Mouse (Mus musculus) embryonic facial prominence, embryonic 10.5 days (tissue): ENCODE results near the gene Cacng4. TPM values are rescaled to one million over a fixed set of nuclear protein-coding genes. Genes with fewer than 3 reads are reported as not detected.

Experiments used
- DNase-seq: peaks from one replicate; pipeline ENCODE4 v3.0.0-alpha.2; 2017; ENCODE audit warnings: low spot score
- H3K27ac ChIP-seq: fragments of 300-500 bp; sonication (generic); replicated peaks from 2 replicates; pipeline ENCODE4 v1.5.1; 2016; ENCODE audit warnings: mild to moderate bottlenecking
- H3K27me3 ChIP-seq: fragments of 300-500 bp; sonication (generic); replicated peaks from 2 replicates; pipeline ENCODE4 v1.6.1; 2016; ENCODE audit warnings: low read depth, mild to moderate bottlenecking; ENCODE audit not compliant: poor library complexity, severe bottlenecking
- H3K36me3 ChIP-seq: fragments of 300-500 bp; sonication (generic); replicated peaks from 2 replicates; pipeline ENCODE4 v1.6.1; 2016; ENCODE audit warnings: mild to moderate bottlenecking, moderate library complexity
- H3K4me1 ChIP-seq: fragments of 300-500 bp; sonication (generic); 2 replicates; pipeline ENCODE4 v1.6.1; 2016
- H3K4me3 ChIP-seq: fragments of 300-500 bp; sonication (generic); 2 replicates; pipeline ENCODE4 v1.5.1; 2016; ENCODE audit warnings: mild to moderate bottlenecking, moderate library complexity
- H3K9me3 ChIP-seq: fragments of 300-500 bp; sonication (generic); 2 replicates; pipeline ENCODE4 v1.6.1; 2016; ENCODE audit warnings: mild to moderate bottlenecking
- WGBS: fragments of 180-500 bp; shearing (Covaris S2); methylation state at CpG from one replicate; pipeline ENCODE4 v1.1.7; 2016; 5-methylcytosine and 5-hydroxymethylcytosine counted together
- polyA plus RNA-seq: library from polyadenylated mRNA; unstranded; fragments of >200 nt; fragmentation: Nextera tagmentation; extraction: Ambion mirVana; gene quantifications from 2 replicates; pipeline ENCODE4 v1.2.1, GENCODE M21; 2016

The Cacng4 gene
- polyA plus RNA-seq, 1 experiment from 2014 or later, result 3.4 TPM

DNA sequence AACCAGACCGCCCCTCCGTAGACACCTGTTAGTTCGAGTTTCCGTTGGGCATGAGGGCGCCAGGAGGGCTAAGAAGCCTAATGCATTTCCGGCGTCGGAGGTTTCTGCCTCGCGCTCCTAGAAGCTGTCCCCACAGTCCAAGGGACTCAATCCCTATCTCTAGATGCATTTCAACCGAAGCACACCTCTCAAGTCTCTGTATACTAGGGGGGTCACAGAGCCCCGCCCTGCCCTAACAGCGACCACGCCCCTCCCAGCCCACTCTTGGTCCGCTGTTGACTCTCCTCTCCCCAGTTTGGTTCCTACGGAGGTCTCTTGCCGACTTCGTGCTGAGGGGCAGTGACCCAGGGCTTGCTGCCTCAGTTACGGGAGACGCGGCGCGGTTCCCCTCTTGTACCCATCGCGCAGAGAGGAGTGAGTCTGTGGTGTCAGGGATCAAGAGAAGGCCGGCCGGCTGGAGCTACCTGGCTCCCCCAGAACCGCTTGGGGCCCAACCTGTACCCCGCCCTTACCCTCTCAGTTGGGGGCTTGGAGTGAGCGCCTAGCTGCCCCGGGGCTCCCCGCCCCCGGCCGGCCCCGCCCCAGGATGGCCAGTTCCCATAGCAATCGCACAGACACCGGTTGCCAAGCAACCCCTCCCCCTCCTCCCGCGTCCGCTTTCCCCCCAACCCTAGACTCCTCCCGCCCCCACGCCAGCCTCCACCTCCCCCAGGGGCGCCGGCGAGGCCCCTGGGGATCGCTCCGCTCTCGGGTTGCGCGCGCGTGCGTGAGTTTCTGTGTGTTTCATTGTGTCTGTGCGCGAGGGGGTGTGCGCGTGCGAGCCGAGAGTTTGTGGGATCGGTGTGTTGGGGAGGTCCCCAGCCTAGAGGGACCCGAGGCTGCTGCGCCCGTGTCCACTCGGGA lies 906 bp downstream of the Cacng4 start:
- H3K4me3 ChIP-seq, result peak overlapping the region; percentile 69
- DNase-seq, result peak; percentile 77
- H3K27me3 ChIP-seq, result peaks cover 80% of the 10 kb centered on the region
- H3K4me1 ChIP-seq, result peaks cover 41% of the 10 kb centered on the region
- no peaks in the 10 kb centered on the region for H3K36me3 ChIP-seq
- peak overlapping the region; percentile 83 for H3K27ac ChIP-seq
- H3K9me3 ChIP-seq, result no peaks in the 10 kb centered on the region
- WGBS, result under 1% methylated on average over 64 of the region's 64 CpGs

DNA sequence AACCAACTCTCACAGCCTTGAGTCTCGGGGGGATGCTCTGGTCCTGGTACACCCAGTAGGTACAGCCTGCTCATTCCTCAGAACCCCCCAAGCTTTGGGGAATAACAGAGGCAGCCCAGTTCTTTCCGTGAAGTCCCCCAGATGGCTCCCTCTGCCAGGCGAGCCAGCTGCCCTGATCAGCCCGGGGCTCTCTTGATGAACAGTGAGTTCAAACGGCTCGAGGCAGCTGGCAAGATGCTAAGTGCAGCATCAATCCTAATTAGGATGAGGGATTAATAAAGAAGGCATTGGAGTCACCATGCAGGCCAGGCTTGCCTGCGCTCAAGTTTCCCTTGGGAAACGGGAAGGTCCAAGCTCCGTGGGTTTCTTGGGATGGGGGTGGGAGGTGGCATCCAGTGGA lies 2.2 kb downstream of the Cacng4 start:
- H3K4me1 ChIP-seq, result peaks cover 41% of the 10 kb centered on the region
- 28% methylated on average over 9 of the region's 9 CpGs for WGBS
- no peaks in the 10 kb centered on the region for H3K9me3 ChIP-seq
- H3K27me3 ChIP-seq, result peaks cover 67% of the 10 kb centered on the region
- DNase-seq, result no peak
- H3K4me3 ChIP-seq, result no peak overlapping the region
- no peak overlapping the region for H3K27ac ChIP-seq
- no peaks in the 10 kb centered on the region for H3K36me3 ChIP-seq

DNA sequence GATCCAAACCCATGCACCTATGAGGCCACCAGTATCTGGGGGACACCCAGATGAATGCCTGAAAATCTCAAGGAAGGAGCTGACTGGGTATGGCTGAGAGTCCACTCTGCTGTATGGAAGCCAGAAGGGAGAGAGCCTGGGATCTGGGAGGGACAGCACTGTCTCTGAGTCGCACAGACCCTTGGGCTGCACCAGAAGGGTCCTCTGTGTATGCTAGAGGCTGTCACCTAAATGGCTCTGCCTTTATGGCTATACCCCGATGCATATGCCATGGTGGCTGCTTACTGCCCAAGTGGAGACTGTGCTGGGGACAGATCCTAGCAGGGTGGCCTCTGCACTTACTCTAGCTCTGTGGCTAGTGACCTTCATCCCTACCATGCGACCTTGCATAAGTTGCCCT lies 8.6 kb downstream of the Cacng4 start:
- no peaks in the 10 kb centered on the region for H3K4me1 ChIP-seq
- no peak for DNase-seq
- no peaks in the 10 kb centered on the region for H3K9me3 ChIP-seq
- no peaks in the 10 kb centered on the region for H3K36me3 ChIP-seq
- H3K27me3 ChIP-seq, result peaks cover 6% of the 10 kb centered on the region
- no peak overlapping the region for H3K27ac ChIP-seq
- no peak overlapping the region for H3K4me3 ChIP-seq
- 78% methylated on average over 3 of the region's 3 CpGs for WGBS

DNA sequence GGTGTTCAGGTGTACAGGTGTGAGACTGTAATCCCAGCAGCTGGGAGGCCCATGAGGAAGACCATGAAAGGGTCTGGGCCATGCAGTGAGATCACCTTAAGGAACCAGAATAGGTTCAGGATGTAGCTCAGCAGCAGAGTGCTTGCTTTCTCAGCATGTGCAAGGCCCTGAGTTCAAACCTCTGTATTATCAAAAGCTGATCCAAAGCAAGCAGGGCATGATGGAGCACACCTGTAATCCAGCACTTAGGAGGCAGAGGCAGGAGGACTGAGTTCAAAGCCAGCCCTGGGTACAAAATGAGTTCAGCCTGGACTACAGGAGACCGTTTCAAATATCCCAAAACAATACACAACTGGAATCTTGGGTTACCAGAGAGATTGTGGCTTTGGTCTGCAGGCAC lies 9.1 kb downstream of the Cacng4 start:
- peak; percentile 21 for DNase-seq

DNA sequence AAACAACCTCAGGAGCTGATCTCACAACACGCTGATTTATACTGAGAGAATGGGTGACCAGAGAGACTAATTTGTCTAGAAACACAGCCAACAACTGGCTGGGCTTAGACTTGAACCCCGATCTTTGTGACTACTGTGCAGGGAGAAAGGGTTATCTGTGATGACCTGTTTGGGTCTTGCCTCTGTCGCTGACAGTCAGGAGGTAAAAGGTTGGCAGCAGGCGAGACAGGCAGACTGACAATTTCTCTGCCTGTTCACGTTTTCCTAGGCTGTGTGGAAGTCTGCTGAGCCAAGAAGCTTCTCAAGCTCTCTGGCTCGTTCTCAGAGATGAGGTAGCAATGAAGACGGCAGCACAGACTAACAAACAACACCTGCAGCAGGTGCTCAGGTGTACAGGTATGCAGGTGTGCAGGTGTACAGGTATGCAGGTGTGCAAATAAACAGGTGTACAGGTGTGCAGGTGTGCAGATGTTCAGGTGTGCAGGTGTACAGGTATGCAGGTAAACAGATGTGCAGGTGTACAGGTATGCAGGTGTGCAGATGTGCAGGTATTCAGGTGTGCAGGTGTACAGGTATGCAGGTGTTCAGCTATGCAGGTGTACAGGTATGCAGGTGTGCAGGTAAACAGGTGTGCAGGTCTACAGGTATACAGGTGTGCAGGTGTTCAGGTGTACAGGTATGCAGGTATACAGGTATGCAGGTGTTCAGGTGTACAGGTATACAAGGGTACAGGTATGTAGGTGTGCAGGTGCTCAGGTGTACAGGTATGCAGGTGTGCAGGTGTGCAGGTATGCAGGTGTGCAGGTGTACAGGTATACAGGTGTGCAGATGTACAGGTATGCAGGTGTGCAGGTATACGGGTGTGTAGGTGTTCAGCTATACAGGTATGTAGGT lies 10.2 kb downstream of the Cacng4 start:
- H3K27ac ChIP-seq, result no peak overlapping the region
- no peak overlapping the region for H3K4me3 ChIP-seq
- 91% methylated on average over 8 of the region's 8 CpGs for WGBS
- peaks cover 5% of the 10 kb centered on the region for H3K4me1 ChIP-seq
- no peaks in the 10 kb centered on the region for H3K36me3 ChIP-seq
- no peak for DNase-seq
- H3K27me3 ChIP-seq, result peaks cover 6% of the 10 kb centered on the region
- H3K9me3 ChIP-seq, result no peaks in the 10 kb centered on the region

More for the DNA sequence above, 9.1 kb downstream of the Cacng4 start:
- no peaks in the 10 kb centered on the region for H3K9me3 ChIP-seq
- no peaks in the 10 kb centered on the region for H3K4me1 ChIP-seq
- H3K4me3 ChIP-seq, result no peak overlapping the region
- 0 out of 2 replicates have a peak, but pooled peaks cover 1% of the 10 kb centered on the region for H3K27me3 ChIP-seq
- H3K36me3 ChIP-seq, result no peaks in the 10 kb centered on the region
- no peak overlapping the region for H3K27ac ChIP-seq
- 88% methylated on average over 1 of the region's 1 CpGs for WGBS

DNA sequence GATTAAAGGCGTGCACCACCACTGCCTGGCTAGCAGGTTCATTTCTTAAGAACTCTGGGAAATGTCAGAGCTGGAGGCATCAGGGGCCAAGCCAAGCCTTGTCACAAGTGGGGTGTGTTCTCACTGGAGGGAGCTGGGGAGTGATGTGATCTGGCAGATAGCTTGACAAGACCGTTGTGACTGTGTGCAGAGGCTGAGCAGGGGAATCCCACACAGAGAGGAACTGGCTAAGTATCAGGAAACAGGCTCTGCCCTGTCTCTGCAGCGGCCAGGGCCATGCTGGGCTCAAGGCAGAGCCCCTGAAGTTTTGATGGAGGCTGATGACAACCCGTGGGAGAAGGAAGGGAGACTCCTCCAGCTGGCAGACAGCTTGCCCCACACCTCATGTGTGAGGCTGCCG lies 11.8 kb downstream of the Cacng4 start:
- Histone ChIP-seq H3K9me3 (no peaks in the 10 kb centered on the region), H3K36me3 (no peaks in the 10 kb centered on the region), H3K27me3 (peaks cover 6% of the 10 kb centered on the region), H3K4me1 (peaks cover 10% of the 10 kb centered on the region), H3K4me3 (no peak overlapping the region), H3K27ac (no peak overlapping the region)
- WGBS, result 72% methylated on average over 5 of the region's 5 CpGs
- no peak for DNase-seq

DNA sequence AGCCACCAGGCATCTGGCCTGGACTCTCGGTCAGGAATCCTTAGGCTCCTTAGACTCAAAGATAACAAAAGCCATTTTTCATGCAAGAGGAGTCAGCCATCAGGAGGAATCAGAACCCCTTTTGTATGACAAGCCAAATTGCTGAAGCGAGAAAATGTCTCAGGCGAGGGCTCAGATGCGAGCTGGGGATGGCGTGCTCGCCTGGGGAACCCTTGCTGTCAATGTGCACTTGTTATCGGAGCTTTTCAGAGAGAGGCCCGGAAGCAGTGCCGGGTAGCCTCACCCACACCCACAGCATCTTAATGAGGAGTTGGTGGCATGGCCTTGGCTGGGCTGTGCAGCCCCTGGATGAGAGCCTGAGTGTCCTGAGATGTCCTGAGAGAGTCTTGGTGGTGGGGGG lies 15.5 kb downstream of the Cacng4 start:
- no peaks in the 10 kb centered on the region for H3K36me3 ChIP-seq
- H3K9me3 ChIP-seq, result no peaks in the 10 kb centered on the region
- H3K4me1 ChIP-seq, result peaks cover 32% of the 10 kb centered on the region
- 62% methylated on average over 9 of the region's 9 CpGs for WGBS
- no peak overlapping the region for H3K4me3 ChIP-seq
- H3K27ac ChIP-seq, result no peak overlapping the region
- DNase-seq, result no peak
- H3K27me3 ChIP-seq, result peaks cover 16% of the 10 kb centered on the region

DNA sequence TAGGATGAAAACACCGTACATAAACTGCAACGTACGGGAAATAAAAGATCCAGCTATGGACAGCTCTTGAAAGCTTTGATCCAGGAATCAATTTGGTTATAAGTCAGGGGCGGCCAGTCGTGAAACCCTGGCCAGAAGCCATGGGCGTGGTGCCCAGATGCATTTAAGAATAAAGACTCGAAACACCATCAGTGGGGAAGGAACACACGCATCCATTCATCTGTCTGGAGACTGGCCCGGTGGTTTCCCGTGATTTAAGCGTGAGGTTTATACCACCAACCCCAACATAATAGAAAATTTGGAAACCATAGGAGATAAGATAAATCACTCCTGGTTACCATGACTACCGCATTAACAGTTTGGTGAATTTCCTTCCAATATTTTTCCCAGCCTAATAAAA lies 16.9 kb downstream of the Cacng4 start:
- no peak overlapping the region for H3K4me3 ChIP-seq
- H3K4me1 ChIP-seq, result peaks cover 42% of the 10 kb centered on the region
- no peaks in the 10 kb centered on the region for H3K36me3 ChIP-seq
- no peak for DNase-seq
- no peaks in the 10 kb centered on the region for H3K9me3 ChIP-seq
- H3K27me3 ChIP-seq, result peaks cover 16% of the 10 kb centered on the region
- WGBS, result 84% methylated on average over 12 of the region's 12 CpGs
- no peak overlapping the region for H3K27ac ChIP-seq

DNA sequence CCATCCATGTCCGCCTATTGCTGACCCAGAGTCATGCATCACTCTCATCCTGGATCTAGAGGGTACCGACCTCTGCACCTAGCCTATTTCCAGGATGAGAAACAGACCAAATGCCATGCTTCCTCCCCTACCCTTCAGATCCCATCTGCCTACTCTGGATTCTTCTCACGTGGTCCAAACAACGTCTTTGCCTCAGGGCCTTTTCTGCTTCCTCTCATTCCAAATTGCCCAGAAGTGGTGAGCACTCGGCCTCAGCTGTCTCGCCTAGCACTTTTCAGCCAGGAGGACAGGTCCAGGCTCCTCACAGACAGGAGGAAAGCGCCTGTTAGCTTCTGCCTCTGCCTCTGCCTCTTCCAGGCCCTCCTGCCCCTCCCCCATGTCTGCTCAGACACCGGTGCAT lies 21.0 kb downstream of the Cacng4 start:
- WGBS, result 43% methylated on average over 8 of the region's 8 CpGs
- no peak overlapping the region for H3K27ac ChIP-seq
- DNase-seq, result no peak
- H3K9me3 ChIP-seq, result no peaks in the 10 kb centered on the region
- no peaks in the 10 kb centered on the region for H3K36me3 ChIP-seq
- H3K4me1 ChIP-seq, result peaks cover 32% of the 10 kb centered on the region
- H3K4me3 ChIP-seq, result no peak overlapping the region
- H3K27me3 ChIP-seq, result peaks cover 11% of the 10 kb centered on the region

DNA sequence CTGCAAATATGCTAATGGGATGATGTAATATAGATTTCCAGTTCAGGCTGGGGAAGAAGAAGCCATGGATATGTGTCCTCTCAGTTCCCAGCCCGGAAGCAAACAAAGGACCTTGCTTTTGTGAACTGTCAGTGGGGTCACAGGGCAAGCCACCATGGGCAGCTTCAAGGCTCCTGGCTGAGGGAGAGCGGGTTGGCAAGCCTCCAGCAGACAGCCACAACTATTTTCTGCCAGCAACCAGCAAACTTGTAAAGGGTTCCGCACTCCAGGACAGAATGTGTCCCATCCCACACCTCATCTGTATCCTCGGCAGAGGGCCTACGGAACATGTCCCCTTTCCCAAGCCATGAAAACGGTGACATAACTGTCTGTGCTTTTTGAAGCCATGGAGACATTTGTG lies 22.4 kb downstream of the Cacng4 start:
- H3K27me3 ChIP-seq, result peaks cover 11% of the 10 kb centered on the region
- DNase-seq, result no peak
- 81% methylated on average over 6 of the region's 6 CpGs for WGBS
- H3K4me1 ChIP-seq, result peaks cover 31% of the 10 kb centered on the region
- no peaks in the 10 kb centered on the region for H3K36me3 ChIP-seq
- no peak overlapping the region for H3K4me3 ChIP-seq
- H3K27ac ChIP-seq, result no peak overlapping the region
- no peaks in the 10 kb centered on the region for H3K9me3 ChIP-seq

DNA sequence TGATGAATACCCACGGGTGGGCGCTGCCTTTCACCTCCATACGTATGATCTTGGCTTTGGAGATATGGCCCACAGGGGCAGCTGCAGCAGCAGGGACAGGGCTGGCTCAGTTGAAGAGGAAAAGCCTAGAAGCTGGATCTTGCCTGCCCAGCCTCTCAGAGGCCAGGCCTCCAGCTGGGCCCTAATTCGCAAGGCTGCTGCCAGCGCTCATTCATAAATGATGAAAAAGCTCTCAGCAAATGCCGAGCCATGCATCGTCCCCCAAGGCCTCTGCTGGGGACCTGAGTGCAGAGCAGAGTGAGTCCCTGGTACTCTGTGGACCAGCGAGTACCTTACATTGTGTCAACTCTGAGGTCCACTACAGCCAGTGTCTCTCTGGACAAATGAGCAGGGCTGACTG lies 26.0 kb downstream of the Cacng4 start:
- Histone ChIP-seq H3K4me3 (no peak overlapping the region), H3K9me3 (no peaks in the 10 kb centered on the region), H3K27ac (no peak overlapping the region), H3K36me3 (no peaks in the 10 kb centered on the region), H3K4me1 (peaks cover 11% of the 10 kb centered on the region), H3K27me3 (no peaks in the 10 kb centered on the region)
- no peak for DNase-seq
- 79% methylated on average over 8 of the region's 8 CpGs for WGBS

DNA sequence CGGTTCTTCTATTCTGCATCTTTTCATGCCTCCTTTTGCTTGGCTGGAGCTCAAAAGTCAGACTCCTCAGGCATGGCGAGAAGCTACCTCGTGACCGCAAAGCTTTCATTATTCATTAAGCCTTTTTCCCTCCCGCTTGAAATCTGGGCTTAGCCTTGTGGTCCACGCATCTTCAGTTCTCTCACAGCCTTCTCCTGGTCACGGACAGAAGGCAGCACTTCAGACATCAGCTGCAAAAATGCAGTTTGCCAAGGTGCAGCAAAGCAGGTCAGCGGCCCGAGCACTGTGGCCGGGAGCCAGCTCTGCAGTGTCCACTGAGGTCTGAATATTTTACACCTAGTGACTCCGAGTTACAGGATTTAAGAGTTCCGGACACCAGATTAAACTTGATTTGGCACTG lies 27.4 kb downstream of the Cacng4 start:
- Histone ChIP-seq H3K27me3 (no peaks in the 10 kb centered on the region), H3K9me3 (no peaks in the 10 kb centered on the region), H3K4me3 (no peak overlapping the region), H3K36me3 (no peaks in the 10 kb centered on the region), H3K4me1 (peaks cover 16% of the 10 kb centered on the region), H3K27ac (no peak overlapping the region)
- DNase-seq, result no peak
- 83% methylated on average over 12 of the region's 12 CpGs for whole genome bisulfite sequencing
